Mouse (Mus musculus) limb, embryonic 14.5 days (tissue): ENCODE measurements around the gene Klf7. TPM values are rescaled to one million over a fixed set of nuclear protein-coding genes. Genes with fewer than 3 reads are reported as not detected.

Experiments
- ATAC-seq: fragments of 200-750 bp; cut with Nextera tagmentation; 2 replicates; pipeline ENCODE4 v1.8.0; 2017; ENCODE audit warnings: low read depth, moderate number of reproducible peaks, moderate TSS enrichment; ENCODE audit not compliant: low FRiP score
- DNase-seq: peaks from one replicate; pipeline ENCODE4 v3.0.0-alpha.2; 2015; ENCODE audit warnings: low spot score
- H3K27ac ChIP-seq: fragments of 300-500 bp; sonication (generic); replicated peaks from 2 replicates; pipeline ENCODE4 v1.5.1; 2014; ENCODE audit warnings: low read depth, mild to moderate bottlenecking, low read length, moderate library complexity, mixed read lengths
- H3K27me3 ChIP-seq: fragments of 300-500 bp; sonication (generic); 2 replicates; pipeline ENCODE4 v1.6.1; 2014; ENCODE audit warnings: low read length, mixed read lengths; ENCODE audit not compliant: control insufficient read depth, insufficient read depth
- H3K36me3 ChIP-seq: fragments of 300-500 bp; sonication (generic); 2 replicates; pipeline ENCODE4 v1.6.1; 2014; ENCODE audit warnings: mild to moderate bottlenecking, low read length, moderate library complexity, mixed read lengths; ENCODE audit not compliant: control insufficient read depth, insufficient read depth
- H3K4me1 ChIP-seq: fragments of 300-500 bp; sonication (generic); 2 replicates; pipeline ENCODE4 v1.6.1; 2014; ENCODE audit warnings: antibody characterized with exemption, low read length, mixed read lengths; ENCODE audit not compliant: control insufficient read depth, insufficient read depth
- H3K4me2 ChIP-seq: fragments of 300-500 bp; sonication (generic); replicated peaks from 2 replicates; pipeline ENCODE4 v1.6.1; 2014; ENCODE audit warnings: low read depth, mild to moderate bottlenecking, low read length, moderate library complexity; ENCODE audit not compliant: severe bottlenecking
- H3K4me3 ChIP-seq: fragments of 300-500 bp; sonication (generic); replicated peaks from 2 replicates; pipeline ENCODE4 v1.5.1; 2014; ENCODE audit warnings: low read length
- H3K9ac ChIP-seq: fragments of 300-500 bp; sonication (generic); 2 replicates; pipeline ENCODE4 v1.6.1; 2014; ENCODE audit warnings: mild to moderate bottlenecking, low read depth, low read length, moderate library complexity; ENCODE audit not compliant: severe bottlenecking
- H3K9me3 ChIP-seq: fragments of 300-500 bp; sonication (generic); 2 replicates; pipeline ENCODE4 v1.6.1; 2016; ENCODE audit warnings: low read length; ENCODE audit not compliant: control insufficient read depth
- POLR2A ChIP-seq: fragments of 200-500 bp; IDR thresholded peaks from 2 replicates; pipeline ENCODE4 v1.8.0; 2012; ENCODE audit warnings: inconsistent platforms, mild to moderate bottlenecking, moderate library complexity, borderline replicate concordance; ENCODE audit not compliant: insufficient read depth, insufficient read length; ENCODE audit errors: extremely low read depth
- WGBS: fragments of 180-500 bp; shearing (Covaris S2); extraction: QIAGEN DNeasy Blood & Tissue Kit; methylation state at CpG from one replicate; pipeline ENCODE4 v1.1.7; 2014; 5-methylcytosine and 5-hydroxymethylcytosine counted together
- polyA plus RNA-seq, 2 experiments: library from polyadenylated mRNA; depleted of rRNA in 1 of 2; stranded (reverse) in 1 of 2; unstranded in 1 of 2; fragments of >200 nt; fragmentation: Nextera tagmentation in 1 of 2; extraction: Ambion mirVana in 1 of 2; gene quantifications; 2 replicates each; pipeline versions ENCODE4 v1.2.1 to v1.2.3; 2012 to 2014

Klf7 gene
- polyA plus RNA-seq, 2 experiments = 10.2 to 18.7 TPM

DNA sequence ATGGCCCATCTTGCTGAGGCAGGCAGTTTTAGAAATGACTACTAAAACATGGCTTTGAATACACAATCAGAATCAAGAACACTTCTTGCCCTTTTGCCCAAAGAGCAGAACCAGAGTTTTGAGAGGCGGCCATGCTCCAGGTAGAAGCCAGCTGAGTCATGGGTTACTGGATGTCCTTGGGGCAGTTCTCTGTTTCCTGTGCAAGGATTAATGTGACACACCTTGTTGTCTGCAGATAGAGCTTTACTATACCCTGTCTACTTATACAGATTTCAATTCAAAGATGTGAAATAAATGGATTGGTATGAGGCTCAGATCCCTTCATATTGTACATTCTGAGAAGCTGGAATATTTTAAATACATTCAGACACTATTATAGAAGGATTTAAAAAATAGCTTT is 40.3 kb downstream of the Klf7 start:
- H3K4me3 ChIP-seq = no peak overlapping the region

DNA sequence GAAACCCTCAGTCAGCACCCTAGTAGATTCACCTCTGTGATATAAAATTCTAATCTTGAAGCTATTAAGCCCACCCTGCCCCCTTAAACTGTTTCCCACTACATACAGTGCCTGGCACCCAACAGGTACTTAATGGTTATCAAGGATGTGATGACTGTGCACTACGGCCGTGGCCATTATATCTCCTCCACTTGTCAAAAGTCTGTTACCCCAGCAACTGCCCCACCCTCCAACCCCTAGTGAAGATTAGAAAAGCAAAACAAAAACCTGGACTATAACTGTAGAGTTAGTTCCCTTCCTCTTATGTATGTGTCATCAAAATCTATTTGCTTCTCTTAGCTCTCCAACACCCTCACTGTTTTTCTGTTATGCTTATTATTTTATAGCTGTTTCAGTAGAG is 40.9 kb downstream of the Klf7 start:
- ATAC-seq = no peak
- no peak overlapping the region for H3K9ac ChIP-seq
- H3K36me3 ChIP-seq = peaks cover 16% of the 10 kb centered on the region
- H3K27me3 ChIP-seq = no peaks in the 10 kb centered on the region
- 73% methylated on average over 2 of the region's 2 CpGs for WGBS
- no peak overlapping the region for H3K4me3 ChIP-seq
- no peak for TF ChIP-seq POLR2A
- peaks cover 8% of the 10 kb centered on the region; the same call in 1 of the 2 replicates for H3K4me1 ChIP-seq
- no peaks in the 10 kb centered on the region for H3K9me3 ChIP-seq
- H3K4me2 ChIP-seq = no peak overlapping the region
- no peak for DNase-seq
- no peak overlapping the region for H3K27ac ChIP-seq

More for the DNA sequence above, 40.3 kb downstream of the Klf7 start:
- no peak for DNase-seq
- Histone ChIP-seq H3K4me2 (no peak overlapping the region), H3K27ac (no peak overlapping the region), H3K4me1 (peaks cover 8% of the 10 kb centered on the region; the same call in 1 of the 2 replicates), H3K9ac (no peak overlapping the region), H3K27me3 (no peaks in the 10 kb centered on the region), H3K36me3 (peaks cover 15% of the 10 kb centered on the region), H3K9me3 (no peaks in the 10 kb centered on the region)
- no peak for TF ChIP-seq POLR2A
- ATAC-seq = no peak
- WGBS = 72% methylated on average over 1 of the region's 1 CpGs

DNA sequence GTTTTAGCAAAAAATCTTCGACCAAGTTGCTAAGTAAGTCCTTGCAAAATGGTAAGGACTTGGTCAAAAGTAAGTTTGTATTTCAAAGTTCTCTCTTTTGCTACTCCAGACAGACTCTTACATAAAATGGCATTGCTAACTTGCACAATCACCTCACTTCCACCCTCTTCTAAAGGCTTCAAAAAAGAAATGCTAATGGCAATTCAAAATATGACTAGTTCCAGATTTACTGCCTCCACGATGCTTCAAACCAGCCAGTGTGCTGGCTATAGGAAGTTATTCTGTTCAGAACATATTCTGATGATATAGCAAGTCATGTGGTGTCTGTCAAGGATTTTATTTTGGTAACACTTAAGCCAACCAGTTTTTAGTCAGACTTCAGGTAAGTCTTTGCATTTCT is 41.8 kb downstream of the Klf7 start:
- Histone ChIP-seq H3K4me2 (no peak overlapping the region), H3K36me3 (peaks cover 19% of the 10 kb centered on the region), H3K4me3 (no peak overlapping the region), H3K4me1 (peaks cover 8% of the 10 kb centered on the region; the same call in 1 of the 2 replicates), H3K27ac (no peak overlapping the region), H3K27me3 (no peaks in the 10 kb centered on the region), H3K9me3 (no peaks in the 10 kb centered on the region), H3K9ac (no peak overlapping the region)
- ATAC-seq = no peak
- TF ChIP-seq POLR2A = no peak
- DNase-seq = no peak
- WGBS = 82% methylated on average over 2 of the region's 2 CpGs

DNA sequence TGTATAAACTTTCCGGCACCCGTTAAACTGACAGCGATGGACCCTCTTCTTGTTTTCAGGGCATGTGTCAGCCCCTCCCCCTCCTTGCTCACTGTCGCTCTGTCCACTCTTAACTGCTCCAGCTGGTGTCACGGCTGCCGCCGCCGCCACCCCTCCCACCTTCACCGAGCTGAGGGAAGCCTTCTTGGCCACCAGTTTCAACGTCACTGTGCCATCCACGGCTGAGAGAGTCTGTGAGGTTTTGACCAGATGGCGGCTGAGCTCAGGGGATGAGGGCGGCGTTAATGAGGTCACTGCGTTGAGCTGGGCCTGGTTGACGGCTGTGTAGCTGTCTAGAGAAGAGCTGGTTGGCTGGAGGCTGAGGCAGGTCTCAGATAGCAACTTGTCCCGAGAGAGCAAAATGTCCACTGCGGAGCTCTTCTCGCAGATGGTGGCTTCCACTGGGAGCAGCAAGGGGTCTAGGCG is 43.3 kb downstream of the Klf7 start:
- H3K27ac ChIP-seq = no peak overlapping the region
- H3K4me2 ChIP-seq = no peak overlapping the region
- no peak for ATAC-seq
- 0 out of 2 replicates have a peak, but pooled peaks cover under 1% of the 10 kb centered on the region for H3K4me1 ChIP-seq
- DNase-seq = no peak
- no peak for TF ChIP-seq POLR2A
- H3K36me3 ChIP-seq = peaks cover 22% of the 10 kb centered on the region
- H3K9me3 ChIP-seq = no peaks in the 10 kb centered on the region
- H3K27me3 ChIP-seq = no peaks in the 10 kb centered on the region
- 84% methylated on average over 20 of the region's 20 CpGs for WGBS
- H3K9ac ChIP-seq = no peak overlapping the region
- no peak overlapping the region for H3K4me3 ChIP-seq

DNA sequence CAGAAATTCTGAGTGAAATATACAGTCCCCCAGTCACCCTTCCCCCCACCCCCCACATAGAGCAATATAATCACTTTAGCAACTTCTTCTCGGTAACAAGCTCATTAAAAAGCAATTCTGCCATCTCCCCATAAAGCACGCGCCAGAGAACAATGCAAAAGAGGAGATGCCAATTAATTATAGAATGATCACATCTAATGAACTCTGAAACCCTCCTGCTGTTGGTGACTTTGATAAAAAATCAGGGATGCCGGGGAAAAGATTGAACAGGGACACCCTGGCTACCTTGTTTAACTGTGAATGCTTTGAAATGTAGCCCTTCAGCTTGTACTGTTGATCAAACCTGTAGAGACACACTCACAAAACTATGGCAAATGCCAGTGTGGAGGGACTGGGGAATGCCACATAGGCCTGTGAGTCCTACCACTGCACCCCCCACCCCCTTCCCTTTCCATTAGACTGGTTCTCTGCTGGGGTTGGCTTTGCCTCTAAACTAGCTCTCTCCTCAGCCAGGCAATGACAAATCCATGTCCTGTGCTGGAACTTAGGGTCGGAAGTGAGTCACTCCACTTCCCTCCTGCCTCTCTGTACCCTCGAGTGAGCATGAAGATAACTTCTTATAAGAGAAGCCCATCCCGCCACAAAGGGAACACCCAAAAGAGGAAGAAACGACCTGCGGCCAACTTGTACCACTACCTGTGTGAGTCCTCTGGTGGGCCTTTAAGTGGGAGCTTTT is 43.9 kb downstream of the Klf7 start:
- no peak overlapping the region for H3K4me3 ChIP-seq
- 83% methylated on average over 9 of the region's 9 CpGs for WGBS
- no peaks in the 10 kb centered on the region for H3K27me3 ChIP-seq
- no peak for DNase-seq
- no peaks in the 10 kb centered on the region for H3K9me3 ChIP-seq
- H3K36me3 ChIP-seq = peaks cover 22% of the 10 kb centered on the region
- no peak for ATAC-seq
- H3K9ac ChIP-seq = no peak overlapping the region
- H3K4me1 ChIP-seq = no peaks in the 10 kb centered on the region
- no peak overlapping the region for H3K4me2 ChIP-seq
- no peak overlapping the region for H3K27ac ChIP-seq
- TF ChIP-seq POLR2A = no peak
